Mouse (Mus musculus) subcutaneous adipose tissue, adult 2 months (tissue): Measurements from ENCODE around the gene Cstf3. TPM values are rescaled to one million over a fixed set of nuclear protein-coding genes. Genes with fewer than 3 reads are reported as not detected.

Experiments
- polyA plus RNA-seq: library from polyadenylated mRNA; depleted of rRNA; stranded (reverse); fragments of >200 nt; gene quantifications from 2 replicates; pipeline ENCODE4 v1.2.3, GENCODE M21; 2012; ENCODE audit warnings: low replicate concordance; rRNA removed

Gene Cstf3
- polyA plus RNA-seq: 5.7 and 14.4 TPM in 2 replicates

GRCm38 (mm10) chr2:104590068-104590828 lies at the start of gene Cstf3:
Gene Cstf3 (plus strand): TSS chr2:104590523.

GRCm38 (mm10) chr2:104711585-104712485 lies 121.5 kb downstream of the Cstf3 start, which contains the start of gene Tcp11l1:
Gene Tcp11l1 (minus strand): TSS chr2:104712169.

Other genes with a start within 250 kb of the Cstf3 start
- 0.91 TPM in 1 of 2 replicates, not detected in the other for gene D430041D05Rik, start 179.5 kb upstream of the Cstf3 start, polyA plus RNA-seq
- 51.7 and 52.2 TPM in 2 replicates for gene Hipk3, start 96.1 kb upstream of the Cstf3 start, polyA plus RNA-seq
- 3.7 and 9.5 TPM in 2 replicates for gene Tcp11l1, start 121.6 kb downstream of the Cstf3 start, polyA plus RNA-seq
- not detected in 2 replicates for gene Pin1rt1, start 125.9 kb downstream of the Cstf3 start, polyA plus RNA-seq
- gene Depdc7, start 152.4 kb downstream of the Cstf3 start, polyA plus RNA-seq: 0.59 and 1.6 TPM in 2 replicates
- 5.4 and 10.4 TPM in 2 replicates for gene Qser1, start 226.2 kb downstream of the Cstf3 start, polyA plus RNA-seq